21 mouse cellular contexts compared by ENCODE assay signal in genomic region chr13:93252941-93253340, GRCm38 (mm10). TPM values are rescaled to one million over a fixed set of nuclear protein-coding genes. Genes with fewer than 3 reads are reported as not detected.
DNase-seq lines count a peak whose midpoint lies in the region; ATAC-seq lines count a peak whose summit lies in the region.
"Had no signal": no experiment of that assay in that cellular context is flagged by ENCODE, and none has a peak within 500 bp of the region (broad histone marks: within the 10 kb centered on the region; RNA-seq: fewer than 3 reads in every experiment).

No protein-coding gene starts in this region.

- 0 out of 2 replicates have a peak overlapping the region, but pooled peaks have one; percentile 16 for H3K27ac ChIP-seq in hindbrain, embryonic 10.5 days
- no peak overlapping the region for H3K27ac ChIP-seq in hindbrain, embryonic 14.5 days
- H3K27ac ChIP-seq in neural tube, embryonic 14.5 days (ENCODE audit: low read depth, low read length) = no peak overlapping the region
- no peak overlapping the region for H3K27ac ChIP-seq in neural tube, embryonic 15.5 days (replicated peaks)
- H3K27ac ChIP-seq: embryonic facial prominence, embryonic 15.5 days; forebrain, embryonic 10.5 days; heart, embryonic 10.5 days; hindbrain, embryonic 13.5 days; intestine, embryonic 15.5 days had no signal

- H3K4me3 ChIP-seq in hindbrain, embryonic 10.5 days = no peak overlapping the region
- H3K4me3 ChIP-seq in hindbrain, embryonic 14.5 days (replicated peaks; ENCODE audit: low read length) = no peak overlapping the region
- H3K4me3 ChIP-seq in neural tube, embryonic 14.5 days (ENCODE audit: low read depth, low read length) = no peak overlapping the region
- no peak overlapping the region for H3K4me3 ChIP-seq in neural tube, embryonic 15.5 days (replicated peaks)
- H3K4me3 ChIP-seq: embryonic facial prominence, embryonic 15.5 days; erythroblast, embryonic 14.5 days; forebrain, embryonic 10.5 days; heart, embryonic 10.5 days; hindbrain, embryonic 13.5 days; intestine, embryonic 15.5 days had no signal

- H3K27me3 ChIP-seq in hindbrain, embryonic 10.5 days (ENCODE audit: insufficient read depth, poor library complexity, severe bottlenecking) = no peaks in the 10 kb centered on the region
- H3K27me3 ChIP-seq in hindbrain, embryonic 14.5 days (ENCODE audit: control insufficient read depth, insufficient read depth, low read length) = no peaks in the 10 kb centered on the region
- H3K27me3 ChIP-seq in neural tube, embryonic 14.5 days (ENCODE audit: control insufficient read depth, insufficient read depth, low read length) = no peaks in the 10 kb centered on the region
- no peaks in the 10 kb centered on the region for H3K27me3 ChIP-seq in neural tube, embryonic 15.5 days (replicated peaks)
- H3K27me3 ChIP-seq: embryonic facial prominence, embryonic 15.5 days; hindbrain, embryonic 13.5 days; intestine, embryonic 15.5 days had no signal

- H3K36me3 ChIP-seq in hindbrain, embryonic 10.5 days = no peaks in the 10 kb centered on the region
- H3K36me3 ChIP-seq in hindbrain, embryonic 14.5 days (replicated peaks; ENCODE audit: control insufficient read depth, insufficient read depth) = no peaks in the 10 kb centered on the region
- no peaks in the 10 kb centered on the region for H3K36me3 ChIP-seq in neural tube, embryonic 14.5 days (ENCODE audit: control insufficient read depth, insufficient read depth, low read length)
- H3K36me3 ChIP-seq in neural tube, embryonic 15.5 days = no peaks in the 10 kb centered on the region
- H3K36me3 ChIP-seq: embryonic facial prominence, embryonic 15.5 days; forebrain, embryonic 10.5 days; heart, embryonic 10.5 days; hindbrain, embryonic 13.5 days; intestine, embryonic 15.5 days had no signal

- no peak for DNase-seq in hindbrain, embryonic 10.5 days (ENCODE audit: low spot score)
- DNase-seq in hindbrain, embryonic 14.5 days (ENCODE audit: low spot score) = no peak
- peak; percentile 79 for DNase-seq in gastrocnemius, postnatal 25 days
- DNase-seq in skeletal muscle tissue, adult 2 months (ENCODE audit: low read depth, low spot score) = peak; percentile 86
- DNase-seq in cerebellum, adult 18-20 months = no peak
- DNase-seq: adrenal gland, adult 8-10 months; adrenal gland, postnatal 36 days; cerebellum, adult 8-10 months; cerebellum, postnatal 14 days; embryo, embryonic 11 days; heart, postnatal 10 days; heart, postnatal 4 days had no signal

- no peak for ATAC-seq in hindbrain, embryonic 14.5 days (ENCODE audit: low FRiP score)
- ATAC-seq in neural tube, embryonic 14.5 days (ENCODE audit: low read depth) = 0 out of 2 replicates have a peak, but pooled peaks have one; percentile 28
- no peak for ATAC-seq in neural tube, embryonic 15.5 days (ENCODE audit: low FRiP score)
- ATAC-seq: forebrain, embryonic 14.5 days; intestine, embryonic 15.5 days had no signal

- H3K4me1 ChIP-seq in hindbrain, embryonic 10.5 days (replicated peaks) = peaks cover 4% of the 10 kb centered on the region; the same call in 1 of the 2 replicates
- no peaks in the 10 kb centered on the region for H3K4me1 ChIP-seq in hindbrain, embryonic 14.5 days (replicated peaks; ENCODE audit: control insufficient read depth, insufficient read depth, low read length)
- H3K4me1 ChIP-seq in neural tube, embryonic 14.5 days (ENCODE audit: control insufficient read depth, insufficient read depth, low read length) = no peaks in the 10 kb centered on the region
- H3K4me1 ChIP-seq in neural tube, embryonic 15.5 days = peaks cover 3% of the 10 kb centered on the region; the same call in 1 of the 2 replicates
- H3K4me1 ChIP-seq: embryonic facial prominence, embryonic 15.5 days; heart, embryonic 10.5 days; hindbrain, embryonic 13.5 days; intestine, embryonic 15.5 days had no signal

- H3K4me2 ChIP-seq in hindbrain, embryonic 14.5 days (replicated peaks) = no peak overlapping the region
- no peak overlapping the region for H3K4me2 ChIP-seq in neural tube, embryonic 14.5 days (ENCODE audit: low read depth, low read length)
- H3K4me2 ChIP-seq in neural tube, embryonic 15.5 days = no peak overlapping the region
- H3K4me2 ChIP-seq: embryonic facial prominence, embryonic 15.5 days; hindbrain, embryonic 13.5 days; intestine, embryonic 15.5 days had no signal

- 67% methylated on average over 5 of the region's 5 CpGs for WGBS in hindbrain, embryonic 10.5 days
- WGBS in hindbrain, embryonic 14.5 days = 76% methylated on average over 5 of the region's 5 CpGs
- 77% methylated on average over 5 of the region's 5 CpGs for WGBS in neural tube, embryonic 14.5 days
- WGBS in neural tube, embryonic 15.5 days = 75% methylated on average over 5 of the region's 5 CpGs

- H3K9me3 ChIP-seq in hindbrain, embryonic 10.5 days = no peaks in the 10 kb centered on the region
- H3K9me3 ChIP-seq in hindbrain, embryonic 14.5 days (ENCODE audit: control insufficient read depth, low read length) = no peaks in the 10 kb centered on the region
- no peaks in the 10 kb centered on the region for H3K9me3 ChIP-seq in neural tube, embryonic 14.5 days (ENCODE audit: control insufficient read depth, low read length)
- H3K9me3 ChIP-seq in neural tube, embryonic 15.5 days (replicated peaks) = no peaks in the 10 kb centered on the region
- H3K9me3 ChIP-seq: embryonic facial prominence, embryonic 15.5 days; forebrain, embryonic 10.5 days; heart, embryonic 10.5 days; hindbrain, embryonic 13.5 days; intestine, embryonic 15.5 days had no signal

- no peak overlapping the region for H3K9ac ChIP-seq in hindbrain, embryonic 14.5 days
- H3K9ac ChIP-seq in neural tube, embryonic 14.5 days (replicated peaks; ENCODE audit: low read depth, low read length) = no peak overlapping the region
- no peak overlapping the region for H3K9ac ChIP-seq in neural tube, embryonic 15.5 days (replicated peaks)
- H3K9ac ChIP-seq: embryonic facial prominence, embryonic 15.5 days; hindbrain, embryonic 13.5 days; intestine, embryonic 15.5 days had no signal

RNA-seq across cellular contexts. Expression of gene Homer1, which starts 46.5 kb away (rescaled TPM):
- 8.3 and 8.4 TPM in 2 replicates for polyA plus RNA-seq in hindbrain, embryonic 10.5 days (2016; fragmentation: Nextera tagmentation; extraction: Ambion mirVana)
- 18.5 and 19.9 TPM in 2 replicates for polyA plus RNA-seq in hindbrain, embryonic 14.5 days (2014; fragmentation: Nextera tagmentation; extraction: Ambion mirVana)
- 20.4 and 24.4 TPM in 2 replicates for polyA plus RNA-seq in neural tube, embryonic 14.5 days (2014; fragmentation: Nextera tagmentation; extraction: Ambion mirVana)
- polyA plus RNA-seq in neural tube, embryonic 15.5 days (2015; fragmentation: Nextera tagmentation; extraction: Ambion mirVana) = 11.7 and 13.9 TPM in 2 replicates
- 10 to 100 TPM; 65.7 to 92.3 TPM for total RNA-seq in gastrocnemius, postnatal 25 days (2021)

Comparison
In these comparisons a context has a peak if more than half of its experiments do, and no peak if none do; other contexts are left out.
1. DNase-seq: peak in gastrocnemius, postnatal 25 days (single experiment) and skeletal muscle tissue, adult 2 months (single experiment); none in hindbrain, embryonic 10.5 days (single experiment), hindbrain, embryonic 14.5 days (single experiment) and cerebellum, adult 18-20 months (0 of 2).